Mouse (Mus musculus) cerebellum, adult 2 months (tissue): ENCODE data around the gene Phf24. TPM values are rescaled to one million over a fixed set of nuclear protein-coding genes. Genes with fewer than 3 reads are reported as not detected.

Source experiments
- DNase-seq, 2 experiments: peaks; one replicate each; pipeline ENCODE4 v3.0.0; 2021
- H3K27ac ChIP-seq: fragments of 200-500 bp; 2 replicates; pipeline ENCODE4 v1.5.1; 2012; ENCODE audit warnings: low read length, control low read depth, inconsistent platforms; ENCODE audit not compliant: insufficient read depth
- H3K27me3 ChIP-seq: fragments of 200-500 bp; 2 replicates; pipeline ENCODE4 v1.6.1; 2012; ENCODE audit warnings: inconsistent platforms, mild to moderate bottlenecking, low read length, moderate library complexity; ENCODE audit not compliant: control insufficient read depth, insufficient read depth
- H3K4me1 ChIP-seq: fragments of 200-500 bp; 2 replicates; pipeline ENCODE4 v1.6.1; 2011; ENCODE audit warnings: low read length; ENCODE audit not compliant: control insufficient read depth, insufficient read depth
- H3K4me3 ChIP-seq: fragments of 200-500 bp; replicated peaks from 2 replicates; pipeline ENCODE3; 2011; ENCODE audit warnings: mild to moderate bottlenecking, low read depth, low read length, control low read depth; ENCODE audit not compliant: insufficient read depth
- CTCF ChIP-seq: fragments of 200-500 bp; IDR thresholded peaks from 2 replicates; pipeline ENCODE4 v1.5.1; 2011; ENCODE audit warnings: low read depth, mild to moderate bottlenecking, control low read depth, low read length, moderate library complexity, borderline replicate concordance; ENCODE audit not compliant: insufficient read depth
- POLR2A ChIP-seq: fragments of 200-500 bp; IDR thresholded peaks from 2 replicates; pipeline ENCODE4 v1.6.1; 2011; ENCODE audit warnings: low read length, control low read depth, borderline replicate concordance; ENCODE audit not compliant: insufficient read depth
- WGBS: fragments of 180-500 bp; shearing (Covaris S2); methylation state at CpG from one replicate; pipeline ENCODE4 v1.1.7; 2018; 5-methylcytosine and 5-hydroxymethylcytosine counted together
- polyA plus RNA-seq: library from polyadenylated mRNA; depleted of rRNA; stranded (reverse); fragments of >200 nt; gene quantifications from 2 replicates; pipeline ENCODE4 v1.2.3, GENCODE M21; 2012

The Phf24 gene
- polyA plus RNA-seq, 1 experiment: 84.1 TPM

- Histone ChIP-seq H3K27ac (no peak overlapping the region), H3K4me1 (peaks cover 13% of the 10 kb centered on the region), H3K27me3 (no peaks in the 10 kb centered on the region), H3K4me3 (no peak overlapping the region)
- TF ChIP-seq POLR2A (no peak), CTCF (no peak)
- WGBS: 60% methylated on average over 10 of the region's 10 CpGs
- DNase-seq: no peak
These were observed 30.4 kb downstream of the Phf24 start for GRCm38 (mm10) chr4:42946733-42947290.

- Histone ChIP-seq H3K27ac (no peak overlapping the region), H3K4me1 (peaks cover 30% of the 10 kb centered on the region), H3K4me3 (no peak overlapping the region), H3K27me3 (no peaks in the 10 kb centered on the region)
- TF ChIP-seq POLR2A (no peak), CTCF (no peak)
- WGBS: 11% methylated on average over 13 of the region's 13 CpGs
- no peak for DNase-seq
These were observed 32.1 kb downstream of the Phf24 start for GRCm38 (mm10) chr4:42948527-42948926.

- DNase-seq: no peak
- 7% methylated on average over 14 of the region's 14 CpGs for WGBS
- peaks cover 35% of the 10 kb centered on the region for H3K4me1 ChIP-seq
These were observed 32.7 kb downstream of the Phf24 start for GRCm38 (mm10) chr4:42949051-42949675.

DNA sequence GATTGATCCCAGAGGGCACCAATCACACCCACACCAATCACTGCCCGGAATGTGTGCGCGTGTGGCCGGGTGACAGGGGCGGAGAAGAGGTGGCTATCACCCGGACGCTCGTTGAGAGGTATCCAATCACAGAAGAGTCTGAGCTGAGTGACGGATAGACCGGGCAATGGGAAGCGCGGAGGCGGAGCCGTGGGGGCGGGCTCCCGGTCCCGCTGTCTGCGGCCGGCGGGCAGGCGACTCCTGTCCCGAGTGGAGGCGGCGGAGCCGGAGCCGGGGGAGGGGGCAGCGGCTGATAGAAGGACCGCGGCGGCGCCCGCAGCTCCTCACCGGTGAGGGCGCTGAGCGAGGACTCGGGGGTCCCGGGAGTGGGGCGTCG lies 33.2 kb downstream of the Phf24 start, which contains the start of gene Dnajb5:
Dnajb5 (plus strand) TSS at position 139 of the 376 bp plus-strand sequence.
- under 1% methylated on average over 39 of the region's 39 CpGs for WGBS

More at GRCm38 (mm10) chr4:42949051-42949675, 32.7 kb downstream of the Phf24 start:
- H3K4me3 ChIP-seq: peak overlapping the region; percentile 50
- H3K27ac ChIP-seq: peak overlapping the region; percentile 43
- H3K27me3 ChIP-seq: no peaks in the 10 kb centered on the region
- TF ChIP-seq POLR2A: peak; percentile 90; the same call in 1 of the 2 replicates
- TF ChIP-seq CTCF: no peak

GRCm38 (mm10) chr4:42950065-42950558 lies 33.7 kb downstream of the Phf24 start:
- Histone ChIP-seq H3K27ac (peak overlapping the region; percentile 90), H3K4me1 (peaks cover 41% of the 10 kb centered on the region), H3K27me3 (no peaks in the 10 kb centered on the region), H3K4me3 (peak overlapping the region; percentile 69)
- TF ChIP-seq CTCF: no peak
- 0 out of 2 replicates have a peak, but pooled peaks have one; percentile 17 for TF ChIP-seq POLR2A
- WGBS: under 1% methylated on average over 23 of the region's 27 CpGs
- DNase-seq: peak; percentile 81 to 86

More for the DNA sequence above, 33.2 kb downstream of the Phf24 start, which contains the start of gene Dnajb5:
- Histone ChIP-seq H3K4me1 (peaks cover 39% of the 10 kb centered on the region), H3K27ac (peak within 1 kb of the TSS; percentile 90), H3K27me3 (no peaks in the 10 kb centered on the region), H3K4me3 (peak within 1 kb of the TSS; percentile 69)
- TF ChIP-seq CTCF (no peak), POLR2A (peak; percentile 37; the same call in 1 of the 2 replicates)
- peak; percentile 100 for DNase-seq

DNA sequence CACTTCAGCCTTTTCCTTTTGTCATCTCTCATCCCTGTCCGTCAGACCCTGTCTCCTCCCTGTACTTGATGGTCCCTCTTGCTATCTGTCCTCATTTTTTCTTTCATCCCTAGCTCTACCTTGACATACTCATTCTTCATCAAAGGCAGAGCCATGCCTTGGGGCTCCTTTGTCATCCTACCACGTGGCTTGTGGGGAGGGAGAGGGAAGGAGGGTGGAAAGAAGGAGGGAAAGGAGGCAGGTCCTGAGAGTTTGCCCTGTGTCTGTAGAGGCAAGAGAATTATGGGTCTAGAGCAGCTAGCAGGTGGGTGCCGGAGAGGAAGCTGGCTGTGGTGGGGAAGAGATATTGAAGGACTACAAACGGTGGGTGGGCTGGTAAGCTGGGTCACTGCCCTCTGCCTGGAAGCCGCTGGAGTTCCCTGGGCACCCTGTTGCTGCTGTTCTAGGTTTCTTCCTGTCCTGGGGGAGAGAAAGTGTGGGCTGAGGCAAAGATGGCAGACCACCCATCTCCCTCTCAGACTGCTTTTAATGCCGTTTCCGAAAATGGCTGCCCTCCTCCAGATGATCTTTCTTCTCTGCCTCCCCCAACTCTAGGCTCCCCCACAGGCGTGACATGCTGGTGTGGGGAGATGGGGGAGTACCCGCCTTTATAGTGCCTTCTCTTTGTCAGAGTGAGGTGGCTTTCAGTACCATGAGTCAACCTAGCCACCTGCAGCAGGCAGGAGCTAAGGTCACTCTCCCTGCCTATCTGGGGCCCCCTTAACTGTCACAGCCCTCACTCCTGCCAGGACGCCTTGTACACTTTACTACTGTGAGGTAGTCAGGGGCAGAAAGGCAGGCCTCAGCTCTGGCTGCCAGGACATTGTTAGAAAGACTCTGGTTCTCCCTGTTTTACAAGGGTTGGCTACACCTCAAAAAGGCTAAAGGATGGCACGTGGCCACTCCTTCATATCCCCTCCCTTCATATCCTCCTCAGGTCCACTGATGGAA lies 35.0 kb downstream of the Phf24 start:
- H3K4me3 ChIP-seq: peak overlapping the region; percentile 69
- peaks cover 38% of the 10 kb centered on the region for H3K4me1 ChIP-seq
- TF ChIP-seq POLR2A (no peak), CTCF (no peak)
- 35% methylated on average over 11 of the region's 11 CpGs for WGBS
- peak overlapping the region; percentile 62 for H3K27ac ChIP-seq
- DNase-seq: no peak
- no peaks in the 10 kb centered on the region for H3K27me3 ChIP-seq

- Histone ChIP-seq H3K4me3 (no peak overlapping the region), H3K27ac (peak overlapping the region; percentile 62), H3K27me3 (no peaks in the 10 kb centered on the region), H3K4me1 (peaks cover 38% of the 10 kb centered on the region)
- 59% methylated on average over 7 of the region's 7 CpGs for WGBS
- TF ChIP-seq POLR2A: no peak
- no peak for TF ChIP-seq CTCF
- DNase-seq: no peak
These were observed 36.1 kb downstream of the Phf24 start for GRCm38 (mm10) chr4:42952563-42952962.
